Comparison of ENCODE assay signal across 19 mouse cellular contexts in genomic region chr6:142635185-142635583, GRCm38 (mm10).
"Had no signal": no experiment of that assay in that cellular context is flagged by ENCODE, and none has a peak within 500 bp of the region (broad histone marks: within the 10 kb centered on the region; RNA-seq: fewer than 3 reads in every experiment).

No protein-coding gene starts in this region.

- H3K9ac ChIP-seq: intestine, embryonic 15.5 days; limb, embryonic 13.5 days; liver, embryonic 12.5 days; liver, embryonic 15.5 days; neural tube, embryonic 13.5 days; stomach, embryonic 15.5 days had no signal

- H3K4me3 ChIP-seq: intestine, embryonic 15.5 days; left cerebral cortex, adult 2 months; limb, embryonic 13.5 days; liver, embryonic 12.5 days; liver, embryonic 15.5 days; myocyte; neural tube, embryonic 13.5 days; stomach, embryonic 15.5 days had no signal

- ATAC-seq: liver, embryonic 12.5 days; midbrain, embryonic 16.5 days had no signal

- H3K27me3 ChIP-seq: intestine, embryonic 15.5 days; limb, embryonic 13.5 days; liver, embryonic 12.5 days; liver, embryonic 15.5 days; neural tube, embryonic 13.5 days; stomach, embryonic 15.5 days had no signal

- DNase-seq: kidney, adult 18-20 months; kidney, postnatal 36 days; layer of hippocampus, postnatal 36 days; liver; lung, adult 18-20 months; lung, postnatal 14 days; right cerebral cortex, postnatal 25 days; spleen, adult 18-20 months; thymus, postnatal 25 days had no signal

- H3K9me3 ChIP-seq: intestine, embryonic 15.5 days; limb, embryonic 13.5 days; liver, embryonic 12.5 days; liver, embryonic 15.5 days; neural tube, embryonic 13.5 days; stomach, embryonic 15.5 days had no signal

- H3K4me1 ChIP-seq: intestine, embryonic 15.5 days; limb, embryonic 13.5 days; liver, embryonic 12.5 days; liver, embryonic 15.5 days; neural tube, embryonic 13.5 days; stomach, embryonic 15.5 days had no signal

- H3K36me3 ChIP-seq: intestine, embryonic 15.5 days; limb, embryonic 13.5 days; liver, embryonic 12.5 days; liver, embryonic 15.5 days; neural tube, embryonic 13.5 days; stomach, embryonic 15.5 days had no signal

- H3K27ac ChIP-seq: intestine, embryonic 15.5 days; left cerebral cortex, adult 2 months; limb, embryonic 13.5 days; liver, embryonic 12.5 days; liver, embryonic 15.5 days; macrophage; neural tube, embryonic 13.5 days; stomach, embryonic 15.5 days had no signal

- H3K4me2 ChIP-seq: intestine, embryonic 15.5 days; limb, embryonic 13.5 days; liver, embryonic 12.5 days; liver, embryonic 15.5 days; neural tube, embryonic 13.5 days; stomach, embryonic 15.5 days had no signal
